Mouse (Mus musculus) G1E (cell line): ENCODE results near the gene Dnm2. TPM values are rescaled to one million over a fixed set of nuclear protein-coding genes. Genes with fewer than 3 reads are reported as not detected.
"Not testable (repeated sequence)": the region's sequence is repeated elsewhere in the genome, so short reads cannot be mapped to it uniquely, and the experiment has no call there.

ENCODE experiments used
- ATAC-seq: 2 replicates; pipeline ENCODE4 v1.8.0; 2016; ENCODE audit warnings: mild to moderate bottlenecking; ENCODE audit not compliant: insufficient number of reproducible peaks, poor library complexity, low FRiP score, severe bottlenecking; ENCODE audit errors: extremely low read depth
- DNase-seq: peaks from one replicate; pipeline ENCODE4 v3.0.0; 2012; ENCODE audit warnings: low spot score
- H3K27me3 ChIP-seq: 2 replicates; pipeline ENCODE4 v1.6.1; 2012; ENCODE audit warnings: mild to moderate bottlenecking, low read length, inconsistent platforms; ENCODE audit not compliant: insufficient read depth
- H3K36me3 ChIP-seq: replicated peaks from 2 replicates; pipeline ENCODE3; 2012; ENCODE audit warnings: mild to moderate bottlenecking, inconsistent platforms
- H3K4me1 ChIP-seq: 2 replicates; pipeline ENCODE4 v1.6.1; 2012; ENCODE audit warnings: low read depth, low read length, inconsistent platforms, mixed read lengths; ENCODE audit not compliant: insufficient read depth
- H3K4me3 ChIP-seq: 2 replicates; pipeline ENCODE4 v1.5.1; 2012; ENCODE audit warnings: low read depth, mild to moderate bottlenecking, inconsistent platforms, low read length, moderate library complexity, mixed read lengths
- H3K9me3 ChIP-seq: replicated peaks from 2 replicates; pipeline ENCODE4 v1.6.1; 2012; ENCODE audit warnings: inconsistent platforms
- CTCF ChIP-seq: IDR thresholded peaks from 2 replicates; pipeline ENCODE4 v1.5.1; 2012; ENCODE audit warnings: low read depth, low read length, inconsistent platforms, mixed read lengths
- GATA1 ChIP-seq: IDR thresholded peaks from 2 replicates; pipeline ENCODE4 v1.6.1; 2012; ENCODE audit warnings: borderline replicate concordance, low read length, inconsistent platforms, mixed read lengths
- GATA2 ChIP-seq: IDR thresholded peaks from 2 replicates; pipeline ENCODE4 v1.6.1; 2012; ENCODE audit warnings: low read depth, low read length, inconsistent platforms, borderline replicate concordance
- POLR2AphosphoS5 ChIP-seq: IDR thresholded peaks from 2 replicates; pipeline ENCODE4 v1.6.1; 2012; ENCODE audit warnings: low read depth, low read length, inconsistent platforms; ENCODE audit not compliant: insufficient replicate concordance
- TAL1 ChIP-seq: conservative IDR thresholded peaks from 2 replicates; pipeline ENCODE4 v1.6.1; 2012; ENCODE audit warnings: low read depth, low read length, inconsistent platforms, mixed read lengths
- polyA plus RNA-seq: library from polyadenylated mRNA; stranded (reverse); fragments of >175 nt; gene quantifications from 2 replicates; pipeline ENCODE4 v1.2.3, GENCODE M21; 2012
- total RNA-seq, 2 experiments: library from RNA; stranded (forward) in 1 of 2; stranded (reverse) in 1 of 2; fragments of 200-1000 nt in 1 of 2; fragments of >200 nt in 1 of 2; fragmentation: Nextera tagmentation in 1 of 2; gene quantifications; 2 replicates each; pipeline ENCODE4 v1.2.3; 2014 to 2017

Dnm2 gene
- total and polyA plus RNA-seq, 3 experiments: 72.7 to 427 (median 214) TPM

GRCm38 (mm10) chr9:21469032-21470024 is 44.6 kb downstream of the Dnm2 start:
- TF ChIP-seq POLR2AphosphoS5 (no peak), GATA2 (no peak), CTCF (peak; percentile 50), GATA1 (no peak), TAL1 (no peak)
- DNase-seq (no peak), ATAC-seq (no peak; the same call in 1 of the 2 replicates)
- H3K36me3 ChIP-seq: peaks cover 95% of the 10 kb centered on the region
- no peaks in the 10 kb centered on the region for H3K4me1 ChIP-seq
- no peaks in the 10 kb centered on the region for H3K9me3 ChIP-seq
- H3K27me3 ChIP-seq: no peaks in the 10 kb centered on the region
- no peak overlapping the region for H3K4me3 ChIP-seq

- Histone ChIP-seq H3K9me3 (peaks cover 7% of the 10 kb centered on the region), H3K4me3 (no peak overlapping the region), H3K27me3 (no peaks in the 10 kb centered on the region), H3K4me1 (no peaks in the 10 kb centered on the region), H3K36me3 (peaks cover 97% of the 10 kb centered on the region)
- TF ChIP-seq GATA2 (no peak), CTCF (no peak), GATA1 (no peak), POLR2AphosphoS5 (no peak), TAL1 (no peak)
- DNase-seq (no peak), ATAC-seq (no peak)
These were observed 48.2 kb downstream of the Dnm2 start for GRCm38 (mm10) chr9:21472913-21473312.

GRCm38 (mm10) chr9:21477707-21478106 is 53.0 kb downstream of the Dnm2 start:
- Histone ChIP-seq H3K36me3 (peaks cover 97% of the 10 kb centered on the region), H3K4me1 (no peaks in the 10 kb centered on the region), H3K27me3 (no peaks in the 10 kb centered on the region), H3K4me3 (no peak overlapping the region), H3K9me3 (peaks cover 8% of the 10 kb centered on the region)
- no peak for DNase-seq
- ATAC-seq: no peak
- TF ChIP-seq POLR2AphosphoS5 (no peak), GATA1 (no peak), GATA2 (no peak), CTCF (no peak), TAL1 (no peak)

GRCm38 (mm10) chr9:21484065-21484464 is 59.4 kb downstream of the Dnm2 start:
- no peak for DNase-seq

GRCm38 (mm10) chr9:21488246-21488645 is 63.5 kb downstream of the Dnm2 start:
- H3K4me3 ChIP-seq, H3K27me3 ChIP-seq, ATAC-seq, H3K9me3 ChIP-seq, H3K4me1 ChIP-seq, DNase-seq: not testable (repeated sequence)
- peaks cover 96% of the 10 kb centered on the region for H3K36me3 ChIP-seq

More at GRCm38 (mm10) chr9:21484065-21484464, 59.4 kb downstream of the Dnm2 start:
- Histone ChIP-seq H3K4me3 (no peak overlapping the region), H3K4me1 (no peaks in the 10 kb centered on the region), H3K36me3 (peaks cover 94% of the 10 kb centered on the region), H3K9me3 (no peaks in the 10 kb centered on the region), H3K27me3 (no peaks in the 10 kb centered on the region)
- TF ChIP-seq CTCF: no peak
- no peak for TF ChIP-seq TAL1
- TF ChIP-seq GATA2: no peak
- no peak for TF ChIP-seq GATA1
- no peak for TF ChIP-seq POLR2AphosphoS5
- ATAC-seq: no peak

GRCm38 (mm10) chr9:21490696-21491095 is 66.0 kb downstream of the Dnm2 start:
- Histone ChIP-seq H3K27me3 (no peaks in the 10 kb centered on the region; the same call in 1 of the 2 replicates), H3K36me3 (peaks cover 96% of the 10 kb centered on the region), H3K4me3 (no peak overlapping the region), H3K4me1 (peaks cover 11% of the 10 kb centered on the region), H3K9me3 (no peaks in the 10 kb centered on the region)
- DNase-seq (no peak), ATAC-seq (no peak)
- TF ChIP-seq POLR2AphosphoS5 (no peak), CTCF (no peak), GATA1 (no peak), GATA2 (no peak), TAL1 (no peak)
